Mouse (Mus musculus) heart, adult 2 months (tissue): ENCODE data around the gene Oscp1.

Source experiments
- CTCF ChIP-seq: fragments of 200-600 bp; IDR thresholded peaks from 2 replicates; pipeline ENCODE4 v1.8.1; 2022; ENCODE audit warnings: antibody characterized with exemption, mild to moderate bottlenecking, moderate library complexity
- POLR2A ChIP-seq: fragments of 200-500 bp; IDR thresholded peaks from 2 replicates; pipeline ENCODE4 v1.6.1; 2011; ENCODE audit warnings: mild to moderate bottlenecking, low read depth, low read length, control low read depth; ENCODE audit not compliant: insufficient read depth

DNA sequence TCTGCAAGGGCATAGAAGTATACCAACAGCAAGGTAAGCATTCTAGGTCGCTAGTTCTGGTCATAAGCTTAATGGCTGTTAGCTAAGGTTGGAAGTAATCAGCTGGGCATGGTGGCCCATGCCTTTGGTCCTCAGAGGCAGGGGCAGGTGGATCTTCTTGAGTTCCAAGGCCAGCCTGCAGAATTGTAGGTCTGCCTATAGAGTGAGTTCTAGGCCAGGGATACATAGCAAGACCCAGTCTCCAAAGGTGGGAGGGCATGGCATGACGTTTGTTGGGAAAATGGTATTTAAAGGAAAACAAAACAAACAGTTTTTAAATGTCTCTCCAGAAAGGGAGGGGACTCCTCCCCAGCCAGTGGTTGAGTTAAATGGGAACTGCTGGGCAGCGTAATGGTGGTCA, 42.4 kb downstream of the Oscp1 start:
- no peak for TF ChIP-seq CTCF
- TF ChIP-seq POLR2A: no peak
